Mouse (Mus musculus) cortical plate, adult 2 months (tissue): Measurements from ENCODE around the gene Kcnk7. TPM values are rescaled to one million over a fixed set of nuclear protein-coding genes. Genes with fewer than 3 reads are reported as not detected.

Experiments
- H3K27ac ChIP-seq: fragments of 200-500 bp; 2 replicates; pipeline ENCODE4 v1.5.1; 2012; ENCODE audit warnings: low read length, control low read depth, inconsistent platforms; ENCODE audit not compliant: insufficient read depth
- H3K4me1 ChIP-seq: fragments of 200-500 bp; 2 replicates; pipeline ENCODE4 v1.6.1; 2011; ENCODE audit warnings: low read length; ENCODE audit not compliant: control insufficient read depth, insufficient read depth
- H3K4me3 ChIP-seq: fragments of 200-500 bp; 2 replicates; pipeline ENCODE4 v1.5.1; 2011; ENCODE audit warnings: mild to moderate bottlenecking, low read length, control low read depth; ENCODE audit not compliant: insufficient read depth
- CTCF ChIP-seq: fragments of 200-500 bp; IDR thresholded peaks from 2 replicates; pipeline ENCODE4 v1.5.1; 2011; ENCODE audit warnings: mild to moderate bottlenecking, control low read depth, low read length; ENCODE audit not compliant: insufficient read depth; ENCODE audit errors: extremely low read depth
- POLR2A ChIP-seq: fragments of 200-500 bp; IDR thresholded peaks from 2 replicates; pipeline ENCODE4 v1.6.1; 2011; ENCODE audit warnings: mild to moderate bottlenecking, low read length, control low read depth; ENCODE audit not compliant: insufficient read depth; ENCODE audit errors: extremely low read depth
- polyA plus RNA-seq: library from polyadenylated mRNA; depleted of rRNA; stranded (reverse); fragments of >200 nt; gene quantifications from 2 replicates; pipeline ENCODE4 v1.2.3, GENCODE M21; 2012

Gene Kcnk7
- polyA plus RNA-seq, 1 experiment: 0.23 TPM

- peak; percentile 50 for TF ChIP-seq POLR2A
- TF ChIP-seq CTCF: no peak
- Histone ChIP-seq H3K4me1 (peaks cover 9% of the 10 kb centered on the region), H3K4me3 (peak overlapping the region; percentile 83), H3K27ac (peak overlapping the region; percentile 82)
Measured at GRCm38 (mm10) chr19:5689565-5690342, 14.4 kb upstream of the Kcnk7 start.

DNA sequence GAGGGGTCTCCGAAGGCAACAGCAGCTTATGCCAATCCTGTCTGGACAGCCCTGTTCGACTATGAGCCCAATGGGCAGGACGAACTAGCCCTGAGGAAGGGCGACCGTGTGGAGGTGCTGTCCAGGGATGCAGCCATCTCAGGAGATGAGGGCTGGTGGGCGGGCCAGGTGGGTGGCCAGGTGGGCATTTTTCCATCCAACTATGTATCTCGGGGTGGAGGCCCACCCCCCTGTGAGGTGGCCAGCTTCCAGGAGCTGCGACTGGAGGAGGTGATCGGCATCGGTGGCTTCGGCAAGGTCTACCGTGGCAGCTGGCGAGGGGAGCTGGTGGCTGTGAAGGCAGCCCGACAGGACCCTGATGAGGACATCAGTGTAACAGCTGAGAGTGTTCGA, 13.8 kb upstream of the Kcnk7 start:
- peak overlapping the region; percentile 83 for H3K4me3 ChIP-seq
- H3K4me1 ChIP-seq: peaks cover 9% of the 10 kb centered on the region
- TF ChIP-seq POLR2A (no peak), CTCF (no peak)
- H3K27ac ChIP-seq: no peak overlapping the region

DNA sequence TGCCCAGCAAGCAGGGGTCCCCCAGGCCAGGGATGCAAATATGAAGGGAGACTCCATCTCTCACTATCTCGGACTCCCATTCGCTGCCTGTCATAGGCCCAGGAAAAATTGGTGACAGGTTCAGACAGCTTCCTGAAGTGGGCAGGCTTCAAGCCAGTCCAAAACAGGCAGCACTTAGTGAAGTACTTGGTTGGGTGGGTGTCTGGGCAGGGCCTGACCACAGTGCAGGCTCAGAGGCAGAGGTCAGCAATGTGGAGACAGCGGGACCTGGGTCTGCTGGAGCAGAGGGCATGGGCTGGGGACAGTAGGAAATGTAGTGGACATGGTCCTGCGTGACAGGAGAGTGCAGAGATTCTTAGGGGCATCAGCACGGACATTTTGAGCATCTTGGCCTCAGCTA, 12.6 kb upstream of the Kcnk7 start:
- H3K27ac ChIP-seq: peak overlapping the region; percentile 93
- no peak for TF ChIP-seq CTCF
- TF ChIP-seq POLR2A: no peak
- peak overlapping the region; percentile 83 for H3K4me3 ChIP-seq
- peaks cover 9% of the 10 kb centered on the region for H3K4me1 ChIP-seq

DNA sequence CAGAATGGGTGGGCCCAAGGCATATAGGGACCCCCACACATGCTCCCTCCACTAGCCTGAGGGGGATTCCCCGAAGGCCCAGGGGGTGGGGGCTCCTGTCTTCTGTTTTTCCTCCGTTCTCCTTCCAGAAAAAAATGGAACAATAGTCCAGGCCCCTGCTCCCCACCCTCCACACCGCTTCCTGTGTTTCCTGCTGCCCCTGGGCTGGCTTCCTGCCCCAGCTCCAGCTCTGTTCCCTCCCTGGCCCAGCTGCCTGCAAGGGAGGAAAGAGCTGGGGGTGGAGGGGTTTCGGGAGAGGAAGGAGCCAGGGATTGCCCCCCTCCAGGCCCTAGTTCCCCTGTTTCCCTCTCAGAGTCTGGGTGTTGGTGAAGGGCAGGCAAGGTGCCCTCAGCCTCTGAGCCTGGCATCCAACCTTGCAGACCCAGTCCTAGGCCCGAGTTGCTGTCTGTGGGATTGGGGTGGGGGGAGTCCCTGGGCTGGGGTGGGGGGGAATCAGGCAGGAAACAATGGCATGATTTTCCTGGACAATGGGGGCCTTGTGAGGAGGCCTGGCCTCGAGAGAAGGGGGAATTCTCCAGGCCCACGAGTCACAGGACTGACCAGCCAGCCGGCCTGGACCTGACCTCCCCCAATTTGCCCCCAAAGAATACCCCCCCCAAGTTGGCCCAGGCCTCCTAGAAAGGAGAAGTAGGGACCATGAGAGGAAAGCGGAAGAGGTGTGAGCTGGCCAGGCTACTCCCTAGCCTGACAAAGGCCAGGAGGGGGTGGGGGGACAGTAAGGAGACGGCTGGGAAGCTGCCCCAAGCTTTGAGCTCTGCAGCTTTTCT, 11.9 kb upstream of the Kcnk7 start:
- H3K4me3 ChIP-seq: peak overlapping the region; percentile 83
- peaks cover 9% of the 10 kb centered on the region for H3K4me1 ChIP-seq
- H3K27ac ChIP-seq: peak overlapping the region; percentile 93
- TF ChIP-seq CTCF: no peak
- 0 out of 2 replicates have a peak, but pooled peaks have one; percentile 9 for TF ChIP-seq POLR2A

- H3K4me3 ChIP-seq: peak overlapping the region; percentile 83; the same call in 1 of the 2 replicates
- H3K4me1 ChIP-seq: peaks cover 7% of the 10 kb centered on the region
- TF ChIP-seq CTCF: no peak
- no peak for TF ChIP-seq POLR2A
- H3K27ac ChIP-seq: peak overlapping the region; percentile 81
Measured at GRCm38 (mm10) chr19:5692913-5693396, 11.2 kb upstream of the Kcnk7 start.

DNA sequence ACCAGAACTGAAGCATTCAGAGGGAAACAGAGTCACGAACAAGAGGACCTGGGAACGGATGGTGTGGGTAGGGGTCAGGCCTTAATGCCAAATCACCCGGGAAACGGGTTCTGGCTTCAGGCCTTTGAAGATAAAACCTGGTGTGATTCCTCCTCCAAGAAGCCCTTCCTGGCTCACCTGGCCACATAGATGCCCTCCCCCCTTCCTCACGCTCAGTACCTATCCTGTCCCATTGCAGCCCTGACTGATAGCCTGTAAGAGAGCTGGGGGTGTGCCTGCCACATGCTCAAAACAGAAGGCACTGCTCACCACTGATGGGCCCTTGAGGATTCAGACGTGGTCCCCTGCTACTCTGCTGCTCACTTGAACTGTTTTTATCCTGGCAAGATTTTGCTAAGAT, 10.4 kb upstream of the Kcnk7 start:
- TF ChIP-seq CTCF (no peak), POLR2A (no peak)
- Histone ChIP-seq H3K4me3 (no peak overlapping the region), H3K4me1 (peaks cover 7% of the 10 kb centered on the region), H3K27ac (peak overlapping the region; percentile 8; the same call in 1 of the 2 replicates)

GRCm38 (mm10) chr19:5695849-5696462, 8.2 kb upstream of the Kcnk7 start:
- peaks cover 7% of the 10 kb centered on the region for H3K4me1 ChIP-seq

DNA sequence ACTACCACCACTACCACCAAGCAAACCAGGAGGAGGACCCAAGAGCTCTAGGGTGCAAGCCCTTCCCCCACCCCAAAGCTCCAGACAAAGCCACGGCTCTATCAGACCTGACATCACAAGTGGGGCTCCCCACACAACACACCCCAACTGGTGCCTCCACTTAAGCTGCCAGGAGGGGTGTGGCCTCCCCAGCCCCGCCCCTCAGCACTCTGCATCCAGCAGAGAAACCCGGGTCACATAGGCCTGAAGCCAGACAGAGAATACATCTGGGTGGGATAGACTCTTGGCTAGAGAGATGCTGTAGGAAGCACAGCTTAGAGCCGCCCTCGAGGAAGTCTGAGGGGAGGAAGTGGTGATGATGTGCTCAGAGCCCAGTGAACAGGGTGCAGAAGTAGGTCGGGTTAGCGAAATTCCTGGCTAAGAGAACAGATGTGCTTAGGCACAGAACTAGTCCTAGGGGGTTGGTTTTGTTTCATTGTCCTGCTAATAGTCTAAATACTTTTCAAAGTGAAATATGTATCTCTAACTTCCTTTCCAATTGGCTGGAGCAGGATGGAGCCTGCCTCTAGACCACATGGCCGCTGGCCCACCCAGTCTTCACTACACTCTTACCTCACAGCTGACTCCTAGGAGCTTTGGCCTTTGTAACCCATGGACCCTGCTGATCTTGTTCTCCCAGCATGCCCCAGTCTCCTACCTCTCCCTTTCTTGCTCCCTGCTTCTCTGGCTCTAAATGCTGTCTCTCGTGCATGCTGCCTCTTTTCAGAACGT, 819 bp downstream of the Kcnk7 start:
- H3K4me1 ChIP-seq: no peaks in the 10 kb centered on the region
- TF ChIP-seq CTCF: no peak
- TF ChIP-seq POLR2A: no peak
- H3K4me3 ChIP-seq: no peak overlapping the region
- H3K27ac ChIP-seq: no peak overlapping the region

More at GRCm38 (mm10) chr19:5695849-5696462, 8.2 kb upstream of the Kcnk7 start:
- Histone ChIP-seq H3K4me3 (no peak overlapping the region), H3K27ac (no peak overlapping the region)
- TF ChIP-seq CTCF (no peak), POLR2A (no peak)

DNA sequence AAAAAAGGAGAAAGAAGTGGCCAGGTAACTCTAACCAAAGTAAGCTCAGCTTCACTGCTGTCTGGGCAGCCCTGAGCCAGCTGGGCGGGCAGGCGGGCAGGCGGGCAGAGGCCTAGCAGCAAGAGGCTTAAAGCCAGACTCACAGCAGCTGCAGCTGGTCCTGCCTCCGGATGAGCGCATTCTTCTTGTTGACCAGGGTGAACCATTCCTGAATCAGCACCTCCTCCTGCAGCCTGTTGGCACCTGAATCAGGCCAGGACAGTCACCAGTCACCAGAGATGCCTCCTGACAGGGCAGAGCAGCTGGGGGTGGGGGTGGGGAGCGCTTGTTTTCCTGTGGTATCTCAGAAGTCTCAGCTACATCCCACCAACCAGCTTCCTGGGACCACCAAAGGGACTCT, 5.9 kb downstream of the Kcnk7 start:
- Histone ChIP-seq H3K4me3 (no peak overlapping the region), H3K4me1 (peaks cover 5% of the 10 kb centered on the region; the same call in 1 of the 2 replicates), H3K27ac (no peak overlapping the region)
- no peak for TF ChIP-seq CTCF
- TF ChIP-seq POLR2A: no peak
